Mouse (Mus musculus) olfactory bulb, adult 2 months (tissue): ENCODE measurements at regions not wholly inside any gene's neighbourhood (a gene's known extent, or its start where the extent isn't known, plus 50 kb on each side); places are given as distances from the start of the nearest gene placed in this dataset.

Source experiments
- CTCF ChIP-seq: fragments of 200-500 bp; IDR thresholded peaks from 2 replicates; pipeline ENCODE4 v1.5.1; 2012; ENCODE audit warnings: low read depth, mild to moderate bottlenecking, low read length, moderate library complexity; ENCODE audit not compliant: insufficient read depth
- POLR2A ChIP-seq: fragments of 200-500 bp; IDR thresholded peaks from 2 replicates; pipeline ENCODE4 v1.6.1; 2012; ENCODE audit warnings: mild to moderate bottlenecking, low read depth, low read length, moderate library complexity; ENCODE audit not compliant: insufficient read depth

- TF ChIP-seq POLR2A (no peak), CTCF (no peak)
Observed at GRCm38 (mm10) chr7:93896921-93897320, 817.3 kb downstream of the Fam181b start.
